Mouse (Mus musculus): Measurements from ENCODE around the gene Gm13128. TPM values are rescaled to one million over a fixed set of nuclear protein-coding genes. Genes with fewer than 3 reads are reported as not detected.

Gene Gm13128
- not detected for polyA plus RNA-seq (2014; fragmentation: Illumina TruSeq; extraction: RNeasy Lipid Tissue Mini Kit (QIAGEN cat#74804); ENCODE audit: low read depth, low replicate concordance)

GRCm38 (mm10) chr4:144329949-144330348, at the start of gene Gm13128:
TSS of gene Gm13128 (plus strand) at chr4:144330249.

GRCm38 (mm10) chr4:144280388-144280787, 49.7 kb upstream of the Gm13128 start, which contains the start of gene Pramel5:
TSS of gene Pramel5 (minus strand) at chr4:144280488.

DNA sequence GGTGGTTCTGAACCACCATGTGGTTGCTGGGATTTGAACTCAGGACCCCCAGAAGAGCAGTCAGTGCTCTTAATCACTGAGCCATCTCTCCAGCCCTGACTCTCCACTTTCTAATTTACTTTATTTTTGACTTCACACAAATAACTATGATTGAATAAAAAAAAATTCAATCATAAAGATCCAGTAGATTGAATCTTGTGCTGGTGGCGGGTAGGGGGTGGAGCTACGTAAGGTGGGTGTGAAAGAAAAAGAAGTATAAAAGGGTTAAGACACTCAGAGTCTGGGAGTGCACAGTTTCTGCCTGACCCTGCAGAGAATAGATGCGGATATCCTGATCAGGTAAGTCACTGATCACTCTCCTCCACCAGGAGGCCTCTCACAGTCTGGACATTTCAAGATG, 27.6 kb downstream of the Gm13128 start, which contains the start of gene Gm13119:
Gm13119 (plus strand) TSS at position 301 of the 400 bp plus-strand sequence.

DNA sequence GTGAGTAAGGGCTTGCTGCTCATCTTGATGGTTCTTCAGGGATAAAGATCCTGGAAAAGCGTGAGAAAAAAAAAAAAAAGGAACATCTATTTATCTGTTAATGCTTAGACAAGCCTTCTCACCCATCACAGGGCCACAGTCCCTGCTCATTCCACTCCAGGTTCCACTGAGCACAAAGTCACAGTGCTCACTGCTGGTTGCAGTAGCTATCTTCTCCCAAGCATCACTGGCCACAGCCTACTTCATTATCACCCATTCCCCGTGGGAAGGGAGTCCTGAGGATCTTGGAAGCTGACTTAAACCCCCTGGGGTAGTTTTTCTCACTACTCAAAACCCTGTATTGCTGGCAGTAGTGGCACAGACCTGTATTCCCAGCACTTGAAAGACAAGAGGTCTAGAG, 47.9 kb downstream of the Gm13128 start, which contains the start of gene Pramef20:
Pramef20 (minus strand) TSS at position 23 of the 400 bp plus-strand sequence.

Other genes starting within 250 kb of the Gm13128 start
- not detected for gene Gm13102, start 223.8 kb upstream of the Gm13128 start, polyA plus RNA-seq (2014; fragmentation: Illumina TruSeq; extraction: RNeasy Lipid Tissue Mini Kit (QIAGEN cat#74804); ENCODE audit: low read depth, low replicate concordance)
- not detected for gene Oog3, start 167.6 kb upstream of the Gm13128 start, polyA plus RNA-seq (2014; fragmentation: Illumina TruSeq; extraction: RNeasy Lipid Tissue Mini Kit (QIAGEN cat#74804); ENCODE audit: low read depth, low replicate concordance)
- not detected for gene Oog2, start 139.5 kb upstream of the Gm13128 start, polyA plus RNA-seq (2014; fragmentation: Illumina TruSeq; extraction: RNeasy Lipid Tissue Mini Kit (QIAGEN cat#74804); ENCODE audit: low read depth, low replicate concordance)
- gene C87977, start 116.9 kb upstream of the Gm13128 start, polyA plus RNA-seq (2014; fragmentation: Illumina TruSeq; extraction: RNeasy Lipid Tissue Mini Kit (QIAGEN cat#74804); ENCODE audit: low read depth, low replicate concordance): not detected
- gene Pramel5, start 49.8 kb upstream of the Gm13128 start, polyA plus RNA-seq (2014; fragmentation: Illumina TruSeq; extraction: RNeasy Lipid Tissue Mini Kit (QIAGEN cat#74804); ENCODE audit: low read depth, low replicate concordance): not detected
- not detected for gene Gm13119, start 27.7 kb downstream of the Gm13128 start, polyA plus RNA-seq (2014; fragmentation: Illumina TruSeq; extraction: RNeasy Lipid Tissue Mini Kit (QIAGEN cat#74804); ENCODE audit: low read depth, low replicate concordance)
- not detected for gene Pramef20, start 47.7 kb downstream of the Gm13128 start, polyA plus RNA-seq (2014; fragmentation: Illumina TruSeq; extraction: RNeasy Lipid Tissue Mini Kit (QIAGEN cat#74804); ENCODE audit: low read depth, low replicate concordance)
- gene Pramef12, start 78.2 kb downstream of the Gm13128 start, polyA plus RNA-seq (2014; fragmentation: Illumina TruSeq; extraction: RNeasy Lipid Tissue Mini Kit (QIAGEN cat#74804); ENCODE audit: low read depth, low replicate concordance): 0.24 TPM
- not detected for gene 1700012P22Rik, start 108.5 kb downstream of the Gm13128 start, polyA plus RNA-seq (2014; fragmentation: Illumina TruSeq; extraction: RNeasy Lipid Tissue Mini Kit (QIAGEN cat#74804); ENCODE audit: low read depth, low replicate concordance)
- gene Gm9944, start 123.1 kb downstream of the Gm13128 start, polyA plus RNA-seq (2014; fragmentation: Illumina TruSeq; extraction: RNeasy Lipid Tissue Mini Kit (QIAGEN cat#74804); ENCODE audit: low read depth, low replicate concordance): not detected
- gene Aadacl3, start 133.5 kb downstream of the Gm13128 start, polyA plus RNA-seq (2014; fragmentation: Illumina TruSeq; extraction: RNeasy Lipid Tissue Mini Kit (QIAGEN cat#74804); ENCODE audit: low read depth, low replicate concordance): not detected
- not detected for gene 9430007A20Rik, start 189.6 kb downstream of the Gm13128 start, polyA plus RNA-seq (2014; fragmentation: Illumina TruSeq; extraction: RNeasy Lipid Tissue Mini Kit (QIAGEN cat#74804); ENCODE audit: low read depth, low replicate concordance)
- gene Gm13124, start 234.9 kb downstream of the Gm13128 start, polyA plus RNA-seq (2014; fragmentation: Illumina TruSeq; extraction: RNeasy Lipid Tissue Mini Kit (QIAGEN cat#74804); ENCODE audit: low read depth, low replicate concordance): not detected